Mouse (Mus musculus) spleen, postnatal 14 days (tissue): ENCODE measurements around the gene Olfr1380.
"Not testable (repeated sequence)": the region's sequence is repeated elsewhere in the genome, so short reads cannot be mapped to it uniquely, and the experiment has no call there.

Source experiments
- DNase-seq, 2 experiments: peaks; one replicate each; pipeline ENCODE4 v3.0.0; 2021 to 2022; ENCODE audit warnings: low spot score in 2 of 2

Gene Olfr1380

GRCm38 (mm10) chr11:49556578-49556977, at the start of gene Olfr1380:
Gene Olfr1380 (plus strand): TSS chr11:49556878.
- not testable (repeated sequence) for DNase-seq

GRCm38 (mm10) chr11:49518086-49518485, 38.6 kb upstream of the Olfr1380 start:
- no peak for DNase-seq

GRCm38 (mm10) chr11:49519348-49519747, 37.3 kb upstream of the Olfr1380 start, which contains the start of gene Olfr1383:
Gene Olfr1383 (plus strand): TSS chr11:49519648.
- no peak for DNase-seq

GRCm38 (mm10) chr11:49527947-49528346, 28.7 kb upstream of the Olfr1380 start, which contains the start of gene Olfr1382:
Gene Olfr1382 (plus strand): TSS chr11:49528247.
- DNase-seq = no peak

GRCm38 (mm10) chr11:49532761-49533160, 23.9 kb upstream of the Olfr1380 start:
- no peak for DNase-seq

- DNase-seq = not testable (repeated sequence)
These were observed 20.0 kb upstream of the Olfr1380 start for GRCm38 (mm10) chr11:49536631-49537030.

GRCm38 (mm10) chr11:49543149-49543548, 13.5 kb upstream of the Olfr1380 start, which contains the start of gene Olfr1381:
Gene Olfr1381 (plus strand): TSS chr11:49543449.
- DNase-seq = not testable (repeated sequence)

GRCm38 (mm10) chr11:49554033-49554432, 2.6 kb upstream of the Olfr1380 start:
- not testable (repeated sequence) for DNase-seq

- not testable (repeated sequence) for DNase-seq
These were observed 18.4 kb downstream of the Olfr1380 start for GRCm38 (mm10) chr11:49575054-49575453.

GRCm38 (mm10) chr11:49580452-49580851, 23.8 kb downstream of the Olfr1380 start:
- not testable (repeated sequence) for DNase-seq

- no peak for DNase-seq
These were observed 33.5 kb downstream of the Olfr1380 start for GRCm38 (mm10) chr11:49590213-49590612.

- DNase-seq = not testable (repeated sequence)
These were observed 40.5 kb downstream of the Olfr1380 start for GRCm38 (mm10) chr11:49597149-49597548.

GRCm38 (mm10) chr11:49608306-49608705, 51.6 kb downstream of the Olfr1380 start:
- not testable (repeated sequence) for DNase-seq

- DNase-seq = not testable (repeated sequence)
These were observed 52.5 kb downstream of the Olfr1380 start, which contains the start of gene Flt4 for GRCm38 (mm10) chr11:49608938-49609867. Gene Flt4 (plus strand): TSS chr11:49609263.

GRCm38 (mm10) chr11:49609868-49610824, 53.5 kb downstream of the Olfr1380 start:
- DNase-seq = not testable (repeated sequence)

GRCm38 (mm10) chr11:49611349-49611748, 54.7 kb downstream of the Olfr1380 start:
- DNase-seq = not testable (repeated sequence)

GRCm38 (mm10) chr11:49612154-49612553, 55.5 kb downstream of the Olfr1380 start:
- no peak for DNase-seq

- DNase-seq = no peak
These were observed 56.7 kb downstream of the Olfr1380 start for GRCm38 (mm10) chr11:49613349-49613748.
